Mouse (Mus musculus) gonadal fat pad, adult 2 months (tissue): Measurements from ENCODE around the gene Prr5. TPM values are rescaled to one million over a fixed set of nuclear protein-coding genes. Genes with fewer than 3 reads are reported as not detected.

ENCODE experiments used
- DNase-seq: peaks from one replicate; pipeline ENCODE4 v3.0.0-alpha.2; 2012; ENCODE audit warnings: low read depth
- polyA plus RNA-seq: library from polyadenylated mRNA; depleted of rRNA; stranded (reverse); fragments of >200 nt; gene quantifications from 2 replicates; pipeline ENCODE4 v1.2.3, GENCODE M21; 2012

Gene Prr5
- polyA plus RNA-seq, 1 experiment = 102 TPM

GRCm38 (mm10) chr15:84680545-84681454, 11.4 kb downstream of the Prr5 start:
- no peak for DNase-seq

GRCm38 (mm10) chr15:84681455-84682193, 12.2 kb downstream of the Prr5 start:
- DNase-seq = no peak

GRCm38 (mm10) chr15:84682206-84682605, 12.8 kb downstream of the Prr5 start:
- DNase-seq = no peak

GRCm38 (mm10) chr15:84682821-84683220, 13.4 kb downstream of the Prr5 start:
- DNase-seq = no peak

GRCm38 (mm10) chr15:84684520-84684919, 15.1 kb downstream of the Prr5 start:
- DNase-seq = no peak

GRCm38 (mm10) chr15:84685417-84685816, 16.0 kb downstream of the Prr5 start:
- DNase-seq = no peak

GRCm38 (mm10) chr15:84687904-84688303, 18.5 kb downstream of the Prr5 start:
- DNase-seq = no peak

GRCm38 (mm10) chr15:84689356-84689755, 19.9 kb downstream of the Prr5 start:
- no peak for DNase-seq

- DNase-seq = no peak
These were observed 22.1 kb downstream of the Prr5 start for GRCm38 (mm10) chr15:84691513-84691912.

- DNase-seq = no peak
These were observed 23.2 kb downstream of the Prr5 start for GRCm38 (mm10) chr15:84692645-84693044.

- DNase-seq = no peak
These were observed 26.6 kb downstream of the Prr5 start for GRCm38 (mm10) chr15:84696021-84696420.

- DNase-seq = no peak
These were observed 28.2 kb downstream of the Prr5 start for GRCm38 (mm10) chr15:84697611-84698011.

- DNase-seq = no peak
These were observed 28.8 kb downstream of the Prr5 start for GRCm38 (mm10) chr15:84698189-84698588.

GRCm38 (mm10) chr15:84700147-84700794, 30.9 kb downstream of the Prr5 start:
- DNase-seq = no peak

GRCm38 (mm10) chr15:84701947-84702346, 32.5 kb downstream of the Prr5 start:
- no peak for DNase-seq

- DNase-seq = no peak
These were observed 33.2 kb downstream of the Prr5 start for GRCm38 (mm10) chr15:84702391-84703345.

- no peak for DNase-seq
These were observed 34.6 kb downstream of the Prr5 start for GRCm38 (mm10) chr15:84703992-84704391.

- no peak for DNase-seq
These were observed 36.0 kb downstream of the Prr5 start for GRCm38 (mm10) chr15:84705351-84705901.

GRCm38 (mm10) chr15:84706983-84707619, 37.7 kb downstream of the Prr5 start:
- no peak for DNase-seq
